Mouse (Mus musculus): Measurements from ENCODE around the gene Stag1. TPM values are rescaled to one million over a fixed set of nuclear protein-coding genes. Genes with fewer than 3 reads are reported as not detected.

Stag1 gene
- 1.8 TPM in 1 of 2 replicates, not detected in the other for polyA plus RNA-seq (2012; ENCODE audit: insufficient read depth, low replicate concordance)

DNA sequence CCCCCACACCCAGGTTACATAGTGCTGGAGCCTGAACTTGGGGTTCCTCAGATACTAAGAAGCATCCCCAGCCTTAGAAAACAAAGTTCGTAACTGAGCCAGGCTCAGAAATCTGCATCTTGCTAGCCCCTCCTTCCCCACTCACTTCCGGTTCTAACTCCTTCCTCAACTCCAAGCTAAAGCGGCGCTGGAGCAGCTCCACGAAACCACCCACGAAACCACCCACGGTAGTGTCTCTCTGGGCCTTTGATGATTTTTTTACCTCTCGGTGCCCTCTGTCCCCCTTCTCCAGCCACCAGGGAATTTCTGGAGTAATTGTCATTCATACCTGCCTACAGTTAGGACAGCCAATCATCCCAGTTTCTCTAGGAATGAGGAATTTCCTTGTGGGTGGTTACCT lies at the start of gene Stag1:
Gene Stag1 (plus strand): TSS at position 253 of the 400 bp plus-strand sequence.
- Histone ChIP-seq H3K27me3 (replicated peaks) (peaks cover 6% of the 10 kb centered on the region), H3K4me1 (no peaks in the 10 kb centered on the region), H3K4me3 (replicated peaks) (no peak within 1 kb of the TSS), H3K36me3 (replicated peaks; ENCODE audit: low read length) (no peaks in the 10 kb centered on the region), H3K9me3 (peaks cover 15% of the 10 kb centered on the region)
- TF ChIP-seq FLI1 (IDR thresholded peaks at IDR 0.05; ENCODE audit: low read length) (no peak), GATA1 (IDR thresholded peaks at IDR 0.05; ENCODE audit: borderline replicate concordance, low read length) (no peak)

DNA sequence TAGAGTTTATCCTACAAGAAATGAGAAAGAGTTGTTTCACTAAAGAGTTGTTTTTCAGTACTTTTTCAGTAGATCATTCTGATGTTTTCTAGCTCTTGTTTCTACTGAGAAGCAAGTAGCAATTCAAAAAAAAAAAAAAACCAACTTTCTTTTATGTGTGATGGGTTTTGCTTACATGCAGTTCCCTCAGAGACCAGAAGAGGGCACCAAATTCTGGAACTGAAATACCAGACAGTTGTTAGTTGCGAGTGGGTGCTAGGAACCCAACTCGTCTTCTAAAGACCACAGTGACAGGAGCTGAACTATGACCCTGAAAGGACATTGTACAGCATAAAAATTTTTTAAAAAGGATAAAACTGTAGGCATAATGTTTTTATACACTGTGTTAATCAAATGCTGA lies 49.3 kb upstream of the Stag1 start:
- H3K36me3 ChIP-seq (replicated peaks; ENCODE audit: low read length) = peaks cover 37% of the 10 kb centered on the region
- no peaks in the 10 kb centered on the region for H3K27me3 ChIP-seq (replicated peaks)
- peaks cover 25% of the 10 kb centered on the region; the same call in 1 of the 2 replicates for H3K4me1 ChIP-seq

DNA sequence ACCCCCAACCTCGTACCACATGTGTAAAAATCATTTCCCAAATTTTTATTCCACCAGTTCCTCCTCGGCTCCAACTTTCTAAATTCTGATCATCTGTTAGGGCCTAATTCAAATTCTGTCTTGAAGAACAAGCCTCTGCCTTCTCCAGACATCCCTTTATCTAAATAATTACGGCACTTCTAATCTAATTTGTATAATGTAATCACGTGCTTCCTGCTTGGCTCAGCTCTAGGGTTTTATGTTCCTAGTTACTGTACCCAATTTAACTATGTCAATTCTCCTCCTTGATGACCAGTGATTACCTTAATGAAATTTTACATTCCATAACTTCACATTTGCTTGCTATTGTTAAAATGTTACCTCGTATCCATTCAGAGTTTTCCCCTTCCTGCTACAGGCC lies 41.9 kb upstream of the Stag1 start:
- H3K4me1 ChIP-seq = peaks cover 12% of the 10 kb centered on the region
- no peaks in the 10 kb centered on the region for H3K27me3 ChIP-seq (replicated peaks)
- peaks cover 20% of the 10 kb centered on the region for H3K36me3 ChIP-seq (replicated peaks; ENCODE audit: low read length)
- H3K4me3 ChIP-seq (replicated peaks) = no peak overlapping the region
- TF ChIP-seq GATA1 (IDR thresholded peaks at IDR 0.05; ENCODE audit: borderline replicate concordance, low read length) (no peak), FLI1 (IDR thresholded peaks at IDR 0.05; ENCODE audit: low read length) (no peak)
- H3K9me3 ChIP-seq = peaks cover 15% of the 10 kb centered on the region

More for the DNA sequence above, 49.3 kb upstream of the Stag1 start:
- Histone ChIP-seq H3K4me3 (replicated peaks) (no peak overlapping the region), H3K9me3 (peaks cover 26% of the 10 kb centered on the region)
- TF ChIP-seq FLI1 (IDR thresholded peaks at IDR 0.05; ENCODE audit: low read length) (no peak), GATA1 (IDR thresholded peaks at IDR 0.05; ENCODE audit: borderline replicate concordance, low read length) (no peak)

DNA sequence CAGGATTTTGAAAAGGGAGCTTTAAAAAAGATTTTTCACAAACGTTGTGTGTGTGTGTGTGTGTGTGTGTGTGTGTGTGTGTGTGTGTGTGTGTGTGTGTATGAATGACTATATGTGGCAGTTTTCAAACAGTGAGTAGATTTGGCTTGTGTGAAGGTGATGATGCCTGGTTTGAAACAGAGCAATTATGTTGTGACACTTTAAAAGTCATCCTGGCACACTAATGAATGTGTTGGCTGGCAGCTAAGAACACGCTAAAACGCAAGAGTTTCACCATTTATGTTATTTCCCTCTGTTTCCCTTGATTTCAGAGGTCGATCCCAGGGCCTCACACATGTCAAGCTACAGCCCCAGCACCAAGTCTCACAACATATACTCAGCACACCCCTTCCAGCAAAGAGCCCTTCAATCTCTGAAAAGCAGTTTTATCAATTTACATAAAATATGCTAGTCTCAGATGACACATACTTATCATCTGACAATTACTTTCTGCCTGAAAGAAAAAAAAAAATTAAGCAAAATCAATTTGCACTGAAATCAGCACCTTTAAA lies 39.5 kb upstream of the Stag1 start:
- Histone ChIP-seq H3K36me3 (replicated peaks; ENCODE audit: low read length) (peaks cover 4% of the 10 kb centered on the region), H3K4me3 (replicated peaks) (no peak overlapping the region), H3K27me3 (replicated peaks) (no peaks in the 10 kb centered on the region), H3K9me3 (peaks cover 1% of the 10 kb centered on the region), H3K4me1 (peaks cover 34% of the 10 kb centered on the region)
- TF ChIP-seq GATA1 (IDR thresholded peaks at IDR 0.05; ENCODE audit: borderline replicate concordance, low read length) (no peak), FLI1 (IDR thresholded peaks at IDR 0.05; ENCODE audit: low read length) (no peak)

DNA sequence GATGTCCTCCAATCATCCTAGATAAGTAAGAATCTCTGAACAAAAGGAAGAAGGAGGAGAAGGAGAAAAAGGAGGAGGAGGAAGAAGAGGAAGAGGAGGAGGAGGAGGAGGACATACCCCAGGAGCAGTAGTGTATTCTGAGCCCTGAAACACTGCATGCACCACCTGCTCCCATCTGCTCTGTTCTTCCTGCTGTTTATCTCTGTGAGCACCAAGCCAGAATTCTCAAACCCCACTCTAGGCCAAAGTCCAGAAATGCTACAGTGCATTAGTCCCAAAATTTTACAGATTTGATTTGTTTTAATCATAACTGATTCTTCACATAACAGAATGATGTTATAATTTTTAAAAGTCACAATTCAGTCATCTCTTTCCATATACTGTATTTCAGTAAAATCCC lies 38.6 kb upstream of the Stag1 start:
- no peaks in the 10 kb centered on the region for H3K27me3 ChIP-seq (replicated peaks)
- H3K36me3 ChIP-seq (replicated peaks; ENCODE audit: low read length) = peaks cover 2% of the 10 kb centered on the region
- TF ChIP-seq FLI1 (IDR thresholded peaks at IDR 0.05; ENCODE audit: low read length) (no peak), GATA1 (IDR thresholded peaks at IDR 0.05; ENCODE audit: borderline replicate concordance, low read length) (no peak)
- peaks cover 36% of the 10 kb centered on the region for H3K4me1 ChIP-seq
- H3K9me3 ChIP-seq = no peaks in the 10 kb centered on the region
- H3K4me3 ChIP-seq (replicated peaks) = no peak overlapping the region

DNA sequence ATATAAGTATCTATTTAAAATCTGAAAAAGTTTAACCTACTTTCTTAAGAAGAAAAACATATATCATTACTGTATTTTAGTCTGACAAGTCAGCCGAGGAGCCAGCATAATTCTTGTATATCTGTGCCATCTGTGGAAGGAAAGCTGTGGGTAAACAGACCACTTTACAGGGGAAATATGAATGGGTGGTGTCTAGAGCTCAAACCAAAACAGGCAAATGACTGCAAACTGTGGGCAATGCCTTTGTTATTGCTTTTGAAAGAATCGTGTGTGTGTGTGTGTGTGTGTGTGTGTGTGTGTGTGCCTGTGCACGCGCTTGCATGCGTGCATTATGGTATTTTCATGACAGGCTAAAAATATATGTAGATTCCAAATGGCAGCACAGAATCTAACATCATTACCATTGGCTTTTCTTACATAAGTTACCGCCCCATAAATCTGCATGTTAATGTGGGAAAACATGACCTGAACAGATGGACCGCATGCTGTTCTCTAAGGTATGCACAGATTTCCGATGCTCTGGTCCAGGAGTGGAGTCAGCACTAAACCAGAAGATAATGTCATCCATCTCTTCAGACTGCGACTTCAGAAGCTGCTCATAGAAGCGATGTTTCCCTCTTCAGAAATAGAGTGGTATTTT lies 37.2 kb upstream of the Stag1 start:
- H3K36me3 ChIP-seq (replicated peaks; ENCODE audit: low read length) = peaks cover 1% of the 10 kb centered on the region
- no peaks in the 10 kb centered on the region for H3K9me3 ChIP-seq
- peaks cover 36% of the 10 kb centered on the region for H3K4me1 ChIP-seq
- H3K4me3 ChIP-seq (replicated peaks) = no peak overlapping the region
- H3K27me3 ChIP-seq (replicated peaks) = no peaks in the 10 kb centered on the region
- no peak for TF ChIP-seq GATA1 (IDR thresholded peaks at IDR 0.05; ENCODE audit: borderline replicate concordance, low read length)
- TF ChIP-seq FLI1 (IDR thresholded peaks at IDR 0.05; ENCODE audit: low read length) = no peak

DNA sequence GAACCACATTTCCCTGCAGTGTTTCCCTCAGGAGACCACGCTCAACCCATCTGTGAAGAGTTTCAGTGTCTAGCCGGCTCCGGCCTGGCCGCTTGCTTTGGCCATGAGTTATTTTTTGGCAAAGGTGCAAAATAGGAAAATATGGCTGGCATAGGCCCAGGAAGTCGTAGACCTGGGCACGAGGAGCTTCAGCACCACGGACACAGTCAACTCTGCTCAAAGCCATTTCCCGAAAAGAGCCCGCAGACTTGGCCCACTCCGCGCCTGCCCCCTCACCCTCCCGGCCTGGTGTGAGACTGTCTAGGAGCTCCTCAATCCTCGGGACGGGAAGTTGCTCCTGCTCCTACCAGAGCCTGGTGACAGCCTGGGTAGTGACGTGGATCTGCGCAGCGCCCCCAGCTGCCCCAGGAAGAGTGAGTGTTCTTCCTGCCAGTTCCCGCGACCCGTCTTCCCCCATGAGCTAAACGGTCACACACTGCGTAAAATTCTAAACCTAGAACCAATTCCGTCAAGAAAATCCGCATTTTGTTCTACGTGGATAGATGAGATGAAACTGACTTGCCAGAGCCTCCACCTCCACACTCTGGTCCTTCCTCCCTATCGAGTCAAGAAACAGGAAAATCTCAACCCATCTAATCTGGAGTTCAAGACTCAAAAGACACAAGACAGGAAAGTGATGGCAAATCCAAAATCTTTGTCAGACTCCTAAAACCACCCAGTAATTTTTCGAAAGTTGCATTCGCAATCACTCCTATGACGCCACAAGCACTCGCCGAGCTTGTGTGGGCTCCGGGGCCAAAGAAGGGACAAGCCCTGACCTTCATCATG lies 27.6 kb upstream of the Stag1 start:
- H3K36me3 ChIP-seq (replicated peaks; ENCODE audit: low read length) = no peaks in the 10 kb centered on the region
- H3K4me1 ChIP-seq = peaks cover 19% of the 10 kb centered on the region
- peaks cover 50% of the 10 kb centered on the region for H3K27me3 ChIP-seq (replicated peaks)
- H3K4me3 ChIP-seq (replicated peaks) = peak overlapping the region; percentile 92
- TF ChIP-seq FLI1 (IDR thresholded peaks at IDR 0.05; ENCODE audit: low read length) (no peak), GATA1 (IDR thresholded peaks at IDR 0.05; ENCODE audit: borderline replicate concordance, low read length) (no peak)
- no peaks in the 10 kb centered on the region for H3K9me3 ChIP-seq

DNA sequence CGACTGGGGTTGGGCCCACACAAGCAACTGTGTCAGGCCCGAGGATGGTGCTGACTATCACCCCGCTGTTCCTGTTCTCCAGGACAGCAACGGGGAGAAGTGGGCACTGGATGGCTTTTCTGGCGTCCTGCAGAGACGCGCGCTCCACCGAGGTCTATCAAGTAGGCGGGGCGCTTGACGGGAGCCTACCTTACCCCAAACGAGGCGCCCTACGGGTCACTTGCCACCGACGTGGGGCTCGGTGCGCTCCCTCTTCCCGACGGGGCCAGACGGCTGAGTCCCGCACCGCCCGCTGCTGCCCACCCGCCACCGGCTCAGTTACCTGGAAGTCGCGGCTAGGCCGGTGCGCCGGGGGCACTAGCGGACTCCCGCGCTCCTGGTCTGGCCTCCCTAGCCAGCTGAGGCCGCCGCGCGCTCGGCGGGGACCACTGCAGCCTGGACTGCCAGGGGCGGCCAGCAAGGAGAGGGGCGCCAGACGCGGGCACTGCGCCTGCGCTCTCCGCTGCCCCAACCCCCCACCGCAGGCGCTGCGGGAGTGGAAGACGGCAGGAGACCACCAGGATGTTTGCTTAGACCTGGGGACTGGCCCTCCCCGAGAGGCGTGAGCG lies 26.9 kb upstream of the Stag1 start, which contains the start of gene Slc35g2:
Gene Slc35g2 (minus strand): TSS at position 465 of the 608 bp plus-strand sequence.
- H3K27me3 ChIP-seq (replicated peaks) = peaks cover 51% of the 10 kb centered on the region

DNA sequence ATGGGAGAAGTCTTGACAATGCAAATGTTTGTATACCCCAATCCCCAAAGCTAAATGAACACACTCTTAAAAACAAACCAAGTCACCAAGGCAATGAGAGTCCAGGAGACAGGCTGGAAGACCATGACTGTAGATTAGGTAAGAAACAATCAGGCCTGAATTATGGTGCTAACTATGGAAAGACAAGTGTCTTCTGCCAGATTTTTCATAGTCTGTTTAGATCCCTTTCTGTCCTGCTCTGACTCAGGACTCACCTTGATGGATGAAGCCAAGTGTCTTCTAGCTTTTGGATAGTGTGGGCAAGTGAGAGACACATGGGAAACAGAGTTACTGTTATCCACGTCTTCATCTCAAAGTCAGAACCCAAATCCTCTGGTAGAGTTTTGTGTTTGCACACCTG lies 26.1 kb upstream of the Stag1 start:
- H3K4me1 ChIP-seq = peaks cover 19% of the 10 kb centered on the region
- no peaks in the 10 kb centered on the region for H3K36me3 ChIP-seq (replicated peaks; ENCODE audit: low read length)
- no peaks in the 10 kb centered on the region for H3K9me3 ChIP-seq
- TF ChIP-seq FLI1 (IDR thresholded peaks at IDR 0.05; ENCODE audit: low read length) (no peak), GATA1 (IDR thresholded peaks at IDR 0.05; ENCODE audit: borderline replicate concordance, low read length) (no peak)
- peaks cover 48% of the 10 kb centered on the region for H3K27me3 ChIP-seq (replicated peaks)
- no peak overlapping the region for H3K4me3 ChIP-seq (replicated peaks)

More for the DNA sequence above, 26.9 kb upstream of the Stag1 start, which contains the start of gene Slc35g2:
- peak within 1 kb of the TSS; percentile 92 for H3K4me3 ChIP-seq (replicated peaks)
- no peak for TF ChIP-seq FLI1 (IDR thresholded peaks at IDR 0.05; ENCODE audit: low read length)
- TF ChIP-seq GATA1 (IDR thresholded peaks at IDR 0.05; ENCODE audit: borderline replicate concordance, low read length) = no peak
- H3K9me3 ChIP-seq = no peaks in the 10 kb centered on the region
- H3K36me3 ChIP-seq (replicated peaks; ENCODE audit: low read length) = no peaks in the 10 kb centered on the region
- H3K4me1 ChIP-seq = peaks cover 19% of the 10 kb centered on the region

Data from megakaryocyte, embryonic 14.5 days (primary cell).